Mouse (Mus musculus) cerebellum, adult 11 months (tissue): ENCODE data around the gene Agpat2.

Source experiments
- DNase-seq: peaks from one replicate; pipeline ENCODE4 v3.0.0; 2022

Gene Agpat2

GRCm38 (mm10) chr2:26625419-26625818 is 21.2 kb upstream of the Agpat2 start:
- no peak for DNase-seq

GRCm38 (mm10) chr2:26622984-26623383 is 18.8 kb upstream of the Agpat2 start:
- no peak for DNase-seq

- DNase-seq, result no peak
These were observed 17.0 kb upstream of the Agpat2 start for GRCm38 (mm10) chr2:26621246-26621645.

GRCm38 (mm10) chr2:26617928-26618327 is 13.7 kb upstream of the Agpat2 start:
- DNase-seq, result no peak

DNA sequence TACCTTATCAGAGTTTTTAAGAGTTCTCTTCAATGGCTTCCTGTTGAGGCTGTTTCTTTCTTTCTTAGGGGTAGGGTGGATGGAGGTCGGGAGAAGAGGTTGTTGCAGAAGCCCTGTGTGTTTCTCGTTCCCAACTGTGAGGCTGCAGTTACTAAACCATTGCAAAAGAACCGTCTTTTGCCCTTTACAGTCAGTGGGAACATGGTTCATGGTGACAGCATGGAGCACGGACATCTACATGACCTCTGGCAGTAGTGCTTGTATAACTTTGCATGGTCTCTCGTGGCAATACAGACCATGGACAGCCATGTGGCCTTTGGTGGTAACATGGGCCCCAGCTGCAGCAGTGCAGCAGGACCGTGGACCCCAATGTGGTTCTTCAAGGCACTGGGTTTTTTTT is 13.1 kb upstream of the Agpat2 start:
- no peak for DNase-seq

- DNase-seq, result no peak
These were observed 11.4 kb upstream of the Agpat2 start for GRCm38 (mm10) chr2:26615459-26616124.

DNA sequence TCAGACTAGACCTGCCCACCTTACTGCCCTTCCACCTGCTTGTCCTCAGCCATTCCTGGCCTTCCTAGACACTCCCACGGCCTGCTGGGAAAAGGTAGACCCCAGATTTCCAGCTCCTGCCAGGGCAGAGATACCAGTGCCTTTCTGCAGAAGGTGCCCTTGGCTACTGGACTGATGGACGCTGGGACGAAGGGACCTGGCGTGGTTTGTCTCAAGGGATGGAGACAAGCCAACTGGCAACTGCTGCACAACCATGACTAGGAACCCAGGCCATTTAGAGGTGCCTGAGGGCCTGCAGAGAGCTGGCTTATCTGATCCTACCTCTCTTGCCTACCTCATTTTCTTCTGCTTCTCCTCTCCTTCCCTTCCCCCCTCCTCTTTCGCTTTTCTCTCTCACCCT is 10.7 kb upstream of the Agpat2 start:
- DNase-seq, result no peak

- no peak for DNase-seq
These were observed 7.7 kb upstream of the Agpat2 start for GRCm38 (mm10) chr2:26611896-26612295.

- no peak for DNase-seq
These were observed 6.8 kb upstream of the Agpat2 start for GRCm38 (mm10) chr2:26611054-26611453.

GRCm38 (mm10) chr2:26610526-26610925 is 6.3 kb upstream of the Agpat2 start:
- DNase-seq, result no peak

DNA sequence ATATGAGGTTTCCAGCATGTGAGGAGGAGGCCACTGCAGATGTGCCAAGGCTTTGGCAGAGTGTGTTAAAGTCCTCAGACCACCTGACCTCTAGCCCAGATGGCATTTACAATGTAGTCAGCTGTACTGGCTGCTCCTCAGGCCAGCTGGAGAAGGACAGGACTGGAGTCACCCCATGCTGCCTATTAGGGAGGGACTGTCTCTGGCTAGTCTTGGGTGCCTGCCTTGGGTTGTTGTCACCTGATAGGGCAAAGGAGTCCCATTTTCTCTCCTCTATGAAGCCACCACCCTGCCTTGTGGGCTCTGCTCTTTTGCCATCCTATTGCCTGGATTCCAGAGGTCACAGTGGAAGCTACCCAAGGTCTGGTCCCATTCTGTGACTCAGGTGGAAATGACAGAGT is 5.0 kb upstream of the Agpat2 start:
- no peak for DNase-seq

DNA sequence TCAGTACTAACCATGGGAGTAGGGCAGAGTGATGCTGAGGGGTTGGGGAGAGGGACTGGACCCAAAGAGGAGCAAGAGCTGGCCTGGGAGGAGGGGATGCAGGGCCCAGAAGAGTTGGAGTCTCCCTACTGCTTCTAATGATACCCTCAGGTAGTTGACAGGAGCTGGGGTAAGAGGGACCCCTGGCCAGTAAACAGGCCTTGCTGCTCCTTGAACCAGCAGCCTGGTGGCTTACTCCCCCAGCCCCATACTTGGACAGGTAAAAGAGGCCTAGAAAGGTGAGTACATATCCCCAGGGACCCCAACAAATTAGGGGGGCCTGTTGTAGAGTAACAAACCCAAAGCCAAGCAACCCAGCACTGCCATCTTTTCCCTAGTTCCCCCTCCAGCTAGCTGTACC is 4.6 kb upstream of the Agpat2 start:
- DNase-seq, result no peak

GRCm38 (mm10) chr2:26607056-26607910 is 3.1 kb upstream of the Agpat2 start:
- no peak for DNase-seq

DNA sequence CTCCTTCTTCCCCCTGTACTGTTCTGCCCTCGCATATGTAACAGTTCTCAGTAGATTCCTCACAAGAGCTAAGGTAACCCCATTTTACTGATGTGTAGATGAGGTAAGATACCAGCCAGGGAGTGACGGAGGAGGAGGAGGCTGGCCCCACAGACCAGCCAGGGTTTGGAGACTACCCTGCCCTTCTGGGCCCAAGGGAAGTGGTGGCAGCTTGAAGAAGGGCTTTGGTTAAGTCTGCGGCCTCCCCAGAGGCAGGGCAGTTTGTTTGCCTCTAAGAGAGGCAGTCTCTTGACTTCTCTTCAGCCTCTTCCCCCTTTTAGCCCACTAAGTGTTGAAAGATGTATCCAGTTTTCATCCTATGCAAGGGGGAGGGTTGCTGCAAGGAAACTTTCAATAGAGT is 2.4 kb upstream of the Agpat2 start:
- DNase-seq, result no peak

DNA sequence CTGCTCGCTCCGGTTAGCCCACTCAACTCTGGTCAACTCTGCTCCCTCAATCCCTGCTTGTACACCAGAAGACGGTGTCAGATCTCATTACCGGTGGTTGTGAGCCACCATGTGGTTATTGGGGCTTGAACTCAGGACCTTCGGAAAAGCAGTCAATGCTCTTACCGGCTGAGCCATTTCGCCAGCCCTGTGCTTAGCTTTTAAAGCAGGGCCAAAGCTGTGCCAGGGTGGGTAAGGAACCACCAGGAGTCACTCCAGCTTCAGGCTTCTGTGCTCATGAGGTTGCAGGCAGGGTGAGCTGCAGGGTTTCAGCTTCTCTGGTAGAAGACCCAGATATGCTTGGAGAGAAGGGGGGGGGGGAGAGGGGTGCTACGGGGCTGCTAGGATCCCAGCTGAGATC is 1.1 kb upstream of the Agpat2 start:
- no peak for DNase-seq

DNA sequence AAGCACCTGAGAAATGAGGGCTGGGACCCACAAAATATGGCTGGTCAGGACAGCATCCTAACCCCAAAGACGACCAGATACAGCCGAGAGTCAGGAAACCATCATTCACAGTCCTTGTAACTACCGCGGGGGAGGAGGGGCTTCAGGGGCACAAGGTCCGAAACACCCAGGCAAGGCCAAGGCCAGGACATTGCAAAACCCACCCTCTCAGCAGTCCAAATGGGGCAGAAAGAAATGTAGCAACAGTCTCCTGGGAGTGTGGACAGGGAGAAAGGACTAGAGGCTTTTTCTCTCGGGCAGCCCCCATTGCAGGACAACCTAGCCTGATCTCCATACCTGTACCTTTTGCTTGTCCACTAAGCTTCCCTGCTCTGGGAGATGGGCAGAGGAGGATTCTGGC is 1.1 kb downstream of the Agpat2 start:
- no peak for DNase-seq

- no peak for DNase-seq
These were observed 1.6 kb downstream of the Agpat2 start for GRCm38 (mm10) chr2:26602631-26603030.

- no peak for DNase-seq
These were observed 2.6 kb downstream of the Agpat2 start for GRCm38 (mm10) chr2:26601595-26601994.

DNA sequence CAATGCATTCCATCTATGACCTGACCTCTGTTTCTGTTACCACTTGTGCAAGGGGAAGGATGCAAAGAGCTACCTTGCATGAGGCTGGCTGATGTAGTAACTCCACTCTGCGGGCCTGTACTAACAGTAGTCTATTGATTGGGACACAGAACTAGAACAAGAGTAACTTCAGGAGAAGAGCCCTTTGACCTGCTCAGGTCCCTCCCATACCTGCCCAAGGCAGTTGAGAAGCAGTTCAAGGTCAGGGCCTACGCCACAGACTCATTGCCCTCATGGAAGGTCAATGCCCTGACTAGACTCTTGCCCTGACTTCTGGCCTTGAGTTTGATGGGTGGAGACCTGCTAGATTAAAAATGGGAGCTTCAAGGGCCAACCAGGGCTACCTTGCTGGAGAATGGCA is 3.6 kb downstream of the Agpat2 start:
- no peak for DNase-seq

DNA sequence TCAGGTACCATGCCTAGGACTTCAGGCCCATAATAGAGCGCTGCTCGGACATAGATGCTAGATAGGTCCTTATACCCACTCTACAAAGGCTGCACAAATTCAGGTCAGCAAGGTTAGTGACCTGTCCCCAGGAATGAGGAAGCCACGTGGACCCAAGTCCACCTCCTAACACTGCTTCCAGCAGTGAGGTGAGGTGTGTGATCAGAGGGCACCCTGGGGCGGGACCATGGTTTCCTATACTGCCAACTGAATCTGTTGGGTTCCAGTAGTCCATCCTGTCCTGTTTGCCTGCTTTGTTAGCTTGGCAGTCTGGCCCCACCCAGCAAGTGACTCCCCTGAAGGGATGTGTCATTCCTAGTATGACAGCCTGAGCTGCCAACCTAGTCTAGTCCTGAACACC is 4.3 kb downstream of the Agpat2 start:
- no peak for DNase-seq

DNA sequence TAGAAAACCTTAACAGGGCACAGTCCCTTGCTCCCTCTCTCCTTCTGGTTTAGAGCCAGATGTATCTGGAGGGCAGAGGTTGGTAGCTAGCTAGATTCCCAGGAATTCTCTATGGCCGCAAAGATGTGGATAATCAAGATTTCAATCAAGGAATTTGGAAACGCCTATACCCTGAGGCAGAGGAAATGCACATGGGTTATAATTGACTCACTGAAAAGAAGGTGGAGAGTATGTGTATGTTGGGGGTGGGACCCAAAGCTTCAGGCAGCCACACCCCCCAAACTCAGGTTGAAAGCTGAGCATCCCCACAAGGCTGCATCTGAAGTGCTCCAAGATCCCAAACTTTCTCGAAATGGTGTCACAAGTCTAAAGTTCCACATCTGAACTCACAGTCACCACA is 5.8 kb downstream of the Agpat2 start:
- no peak for DNase-seq

- DNase-seq, result no peak
These were observed 6.4 kb downstream of the Agpat2 start for GRCm38 (mm10) chr2:26597810-26598209.

GRCm38 (mm10) chr2:26596898-26597297 is 7.3 kb downstream of the Agpat2 start:
- no peak for DNase-seq

DNA sequence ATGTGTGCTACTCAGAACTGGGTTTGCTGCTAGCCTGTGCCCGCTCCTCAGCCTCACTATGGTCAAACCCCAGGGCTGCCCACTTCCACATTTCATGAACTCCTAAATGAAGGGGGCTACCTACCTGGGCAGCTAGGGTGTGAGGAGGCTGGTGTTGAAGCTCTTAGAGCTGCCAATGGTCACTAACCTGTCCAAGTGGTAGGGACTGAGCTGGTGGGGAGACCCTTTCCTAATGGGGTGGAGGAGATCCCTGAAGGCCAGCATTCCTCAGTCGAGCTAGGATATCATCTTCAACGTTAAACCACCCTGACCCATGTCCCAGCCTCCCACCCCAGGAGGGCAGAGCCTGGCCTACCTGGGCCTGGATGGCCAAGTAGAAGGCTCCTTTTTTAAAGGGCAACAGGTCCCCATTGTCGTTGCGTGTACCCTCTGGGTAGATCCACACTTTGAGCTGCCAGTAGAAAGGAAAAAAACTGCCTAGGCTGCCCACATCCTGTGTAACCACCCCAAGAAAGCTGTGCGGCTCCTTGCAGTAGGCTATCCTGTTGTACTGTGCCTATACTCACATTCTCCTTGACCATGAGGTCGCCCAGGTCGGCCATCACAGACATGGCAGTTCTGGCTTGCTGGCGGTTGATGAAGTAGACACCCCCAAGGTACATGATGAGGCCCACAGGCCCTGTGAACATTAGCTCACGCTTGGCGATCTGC is 8.3 kb downstream of the Agpat2 start:
- DNase-seq, result no peak
